Mouse (Mus musculus): ENCODE results near the gene Gimap8. TPM values are rescaled to one million over a fixed set of nuclear protein-coding genes. Genes with fewer than 3 reads are reported as not detected.
"Not testable (repeated sequence)": the region's sequence is repeated elsewhere in the genome, so short reads cannot be mapped to it uniquely, and the experiment has no call there.

Gene Gimap8
- total RNA-seq (2021): 1 to 10 TPM; 5.0 to 7.3 TPM
- long read RNA-seq, experiment 1, partial matches to known transcripts: 1 of 2 reads
- long read RNA-seq, experiment 1, other reads (novel, unspliced or antisense): 1 of 2 reads
- long read RNA-seq, experiment 2, partial matches to known transcripts: 0 of 5 reads
- long read RNA-seq, experiment 2, other reads (novel, unspliced or antisense): 1 of 5 reads

DNA sequence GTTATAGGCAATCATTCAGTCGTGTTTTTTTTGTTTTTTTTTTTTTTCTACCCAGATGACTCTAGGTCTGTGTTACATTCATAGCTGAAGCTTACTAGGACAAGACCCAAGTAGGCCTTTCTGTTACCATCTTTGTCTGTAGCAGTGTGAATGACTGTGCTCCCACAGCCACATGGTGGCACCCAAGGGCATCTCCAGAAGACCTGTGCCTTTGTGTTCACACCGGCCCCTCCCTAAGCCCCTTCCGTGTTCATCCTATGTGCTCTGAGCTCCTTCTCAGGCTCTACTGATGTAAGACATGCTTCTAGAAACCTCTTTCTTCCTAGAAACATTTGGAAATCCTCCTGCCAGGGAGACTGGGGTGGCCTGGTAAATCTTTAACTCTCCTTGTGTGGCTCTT lies at the start of gene Gimap8:
TSS of gene Gimap8 (plus strand) at position 240 of the 400 bp plus-strand sequence.
- DNase-seq (ENCODE audit: low spot score in 2 of 2): no peak

DNA sequence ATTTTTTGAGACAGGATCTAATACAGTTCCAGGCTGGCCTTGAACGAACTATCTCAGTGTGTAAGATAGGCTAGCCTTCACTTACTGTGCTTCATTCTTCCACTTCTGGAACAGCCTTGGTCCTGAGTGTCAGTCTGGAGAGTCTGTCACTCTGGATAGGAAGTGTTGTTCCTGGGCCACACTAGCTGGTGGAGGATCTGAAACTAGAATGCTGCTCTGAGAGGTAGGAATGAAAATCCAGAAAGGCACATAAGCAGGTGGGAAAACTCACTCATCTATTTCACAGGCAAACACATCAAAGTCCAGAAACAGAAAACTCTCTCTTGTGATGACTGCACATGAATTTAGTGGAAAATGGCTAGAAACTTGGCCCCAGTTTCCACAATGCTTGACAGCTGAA lies 46.4 kb upstream of the Gimap8 start:
- no peak for DNase-seq (ENCODE audit: low spot score in 2 of 2)

DNA sequence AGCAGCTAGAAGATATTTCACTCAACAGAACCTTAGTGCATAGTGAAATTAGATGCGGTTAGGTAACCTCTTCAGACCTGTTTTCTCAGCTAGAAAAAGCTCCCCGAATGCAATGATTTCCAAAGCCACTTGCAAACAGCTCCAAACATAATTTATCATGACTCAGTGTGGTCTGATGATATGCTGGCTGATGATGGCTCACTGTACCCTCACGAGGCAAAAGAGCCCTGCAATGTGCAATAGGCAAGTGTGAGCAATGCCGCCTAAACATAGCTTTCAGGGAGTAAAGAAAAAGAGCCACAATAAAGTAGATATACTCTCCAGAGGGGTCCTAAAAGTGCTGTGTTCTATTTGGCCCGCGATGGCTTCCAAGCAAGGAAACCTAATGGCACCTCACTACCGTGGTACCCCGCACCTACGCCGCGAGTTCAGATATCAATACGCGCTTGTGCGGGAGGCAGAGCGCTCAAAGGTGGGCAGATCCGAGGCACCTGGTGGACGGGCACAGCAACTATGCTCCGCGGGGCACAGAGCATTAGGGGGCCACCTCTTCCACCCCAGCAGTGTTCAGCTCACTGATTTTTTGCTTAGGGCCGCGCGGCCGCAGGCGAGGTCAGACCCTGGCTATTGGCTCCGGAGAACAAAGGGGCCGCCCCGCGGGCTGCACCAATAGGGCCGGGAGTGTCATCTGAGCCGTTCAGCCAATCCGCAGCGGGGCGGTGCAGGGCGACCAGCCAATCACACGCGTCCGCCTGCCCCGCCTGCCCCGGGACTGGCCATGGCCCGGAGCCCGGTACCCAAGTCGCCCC lies 45.6 kb upstream of the Gimap8 start, which contains the start of gene Zfp775:
TSS of gene Zfp775 (plus strand) at position 793 of the 809 bp plus-strand sequence.
- DNase-seq (ENCODE audit: low spot score in 2 of 2): peak; percentile 95 to 98

DNA sequence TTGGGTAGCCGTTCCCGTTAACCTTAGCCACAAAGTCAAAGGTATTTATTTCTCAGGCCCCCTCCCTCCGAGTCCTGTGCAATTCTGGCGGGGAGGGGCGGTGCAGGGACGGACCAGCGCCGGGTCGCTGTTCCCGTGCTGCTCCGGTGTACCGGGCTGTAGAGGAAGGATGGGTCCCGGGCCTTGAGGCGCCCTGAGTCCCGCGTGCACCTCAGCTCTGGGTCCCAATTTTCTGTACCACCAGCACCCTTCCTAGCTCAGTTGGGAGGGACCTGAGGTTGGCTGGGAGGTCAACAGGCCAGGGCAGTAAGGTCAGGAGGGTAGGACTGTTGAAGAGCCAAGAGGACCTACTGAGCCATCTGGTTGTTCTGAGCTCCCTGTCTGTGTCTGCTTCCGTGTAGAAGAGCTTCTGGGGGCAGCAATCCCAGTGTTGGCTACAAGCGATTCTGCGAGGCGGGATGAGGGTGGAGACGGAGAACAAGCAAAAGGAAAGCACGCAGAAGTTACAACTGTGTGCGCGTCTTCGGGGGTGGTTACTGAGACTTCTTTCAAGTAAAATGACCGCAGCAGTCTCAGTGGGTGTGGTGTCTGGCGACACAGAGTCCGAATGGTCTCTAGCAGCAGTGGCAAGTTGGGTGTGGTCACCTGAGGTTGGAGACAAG lies 44.8 kb upstream of the Gimap8 start:
- peak in 1 of 2 experiments; percentile 40 for DNase-seq (ENCODE audit: low spot score in 2 of 2)

DNA sequence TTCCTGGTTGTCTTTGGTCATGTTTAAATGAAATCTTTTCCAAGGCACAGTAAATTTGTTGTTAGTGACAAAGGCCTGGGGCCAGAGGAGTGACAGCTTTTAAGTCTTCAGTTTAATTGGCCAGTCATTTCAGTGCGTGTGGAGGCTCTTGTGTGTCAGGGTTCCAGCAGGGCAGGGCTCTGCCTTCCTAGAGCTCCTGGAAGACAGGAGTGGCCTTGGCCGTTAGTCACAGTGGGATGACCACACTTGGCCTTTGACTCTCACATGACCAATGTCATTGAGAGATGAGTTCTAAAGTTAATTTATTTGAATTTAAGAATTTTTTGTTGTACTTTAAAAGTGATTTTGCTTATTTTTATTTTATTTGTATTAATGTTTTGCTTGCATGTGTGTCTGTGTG lies 38.9 kb upstream of the Gimap8 start:
- DNase-seq (ENCODE audit: low spot score in 2 of 2): no peak

DNA sequence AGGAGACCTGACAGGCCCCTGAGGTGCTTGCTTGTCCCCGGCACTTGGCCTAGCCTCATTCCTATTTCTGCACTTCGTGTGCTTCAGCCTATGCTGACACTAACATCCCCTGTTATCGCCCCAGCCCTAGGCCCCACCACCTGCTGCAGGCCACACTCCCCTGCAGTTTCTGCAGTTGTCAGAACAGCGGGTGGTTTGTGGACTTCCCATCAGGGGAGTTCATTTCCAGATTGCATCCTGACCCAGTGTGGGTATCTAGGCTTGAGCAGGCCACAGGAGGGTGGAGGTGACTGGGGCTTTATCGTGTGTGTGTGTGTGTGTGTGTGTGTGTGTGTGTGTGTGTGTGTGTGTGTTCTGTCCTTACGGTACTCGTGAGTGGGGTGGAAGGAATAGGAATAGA lies 37.5 kb upstream of the Gimap8 start:
- DNase-seq (ENCODE audit: low spot score in 2 of 2): no peak

DNA sequence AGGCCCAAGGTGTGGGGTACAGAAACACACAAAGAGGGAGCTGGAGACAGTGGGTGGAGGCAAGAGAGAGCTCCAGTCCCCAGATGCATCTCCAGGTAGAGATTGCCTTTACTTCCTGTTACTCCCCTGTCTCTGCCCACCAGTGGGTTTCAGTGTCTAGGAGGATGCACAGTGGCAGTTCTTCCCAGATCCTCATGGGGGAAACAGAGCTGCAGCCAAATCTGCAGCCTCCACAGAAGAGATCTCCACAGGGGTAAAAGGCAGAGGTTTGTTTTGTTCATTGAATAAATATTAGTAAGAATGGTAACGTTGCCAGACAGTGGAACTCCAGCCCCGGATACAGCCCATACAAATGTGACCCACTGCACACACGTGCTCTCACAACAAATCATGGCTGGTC lies 36.4 kb upstream of the Gimap8 start:
- no peak for DNase-seq (ENCODE audit: low spot score in 2 of 2)

DNA sequence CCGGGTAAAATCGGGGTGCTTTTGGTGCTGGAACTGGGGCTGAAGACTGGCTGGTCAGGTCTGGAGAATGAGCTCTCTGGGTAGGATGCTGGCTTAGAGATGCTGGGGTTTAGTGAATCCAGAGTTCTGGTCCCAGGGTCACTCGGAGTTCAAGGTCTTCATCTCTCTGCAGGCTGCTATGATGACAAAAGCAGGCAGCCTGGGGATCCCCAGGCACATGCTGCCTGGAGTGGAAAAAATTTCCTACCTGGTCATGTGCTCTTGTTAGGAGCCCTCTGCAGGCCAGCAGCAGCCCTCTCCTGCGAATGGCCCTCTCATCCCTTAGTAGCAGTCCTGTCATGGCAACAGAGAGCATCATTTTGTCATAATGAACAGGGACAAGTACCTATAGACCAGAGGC lies 33.6 kb upstream of the Gimap8 start:
- no peak for DNase-seq (ENCODE audit: low spot score in 2 of 2)

DNA sequence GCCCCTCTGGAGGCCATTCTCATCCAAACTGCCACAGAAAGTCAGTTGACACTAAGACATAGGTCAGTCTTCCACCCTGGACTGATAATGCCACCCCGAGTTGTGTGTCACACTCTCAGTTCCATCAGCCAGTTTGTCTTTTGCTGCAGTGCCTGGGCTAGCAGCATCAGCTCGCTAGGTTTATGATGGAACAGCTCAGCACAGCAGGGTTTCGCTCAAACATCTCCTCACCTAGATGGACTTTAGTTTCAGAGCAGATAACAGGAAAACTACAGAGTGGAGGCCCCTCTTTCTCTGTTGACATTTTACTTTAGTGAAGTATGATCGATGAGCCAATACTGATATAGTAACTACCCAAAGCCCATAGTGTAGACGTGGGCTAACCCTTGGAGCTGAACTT lies 32.3 kb upstream of the Gimap8 start:
- no peak for DNase-seq (ENCODE audit: low spot score in 2 of 2)

DNA sequence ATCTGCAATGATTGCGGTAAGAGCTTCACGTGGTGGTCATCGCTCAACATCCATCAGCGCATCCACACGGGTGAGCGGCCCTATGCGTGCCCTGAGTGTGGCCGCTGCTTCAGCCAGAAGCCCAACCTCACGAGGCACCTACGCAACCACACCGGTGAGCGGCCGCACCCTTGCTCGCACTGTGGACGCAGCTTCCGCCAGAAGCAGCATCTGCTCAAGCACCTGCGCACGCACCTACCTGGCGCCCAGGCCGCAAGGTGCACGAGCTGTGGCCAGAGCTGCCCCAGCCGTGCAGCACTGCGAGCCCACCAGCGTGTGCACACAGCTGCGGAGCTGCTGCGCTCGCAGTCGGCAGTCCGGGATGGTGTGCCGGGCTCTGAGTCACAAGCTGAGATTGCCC lies 27.0 kb upstream of the Gimap8 start:
- no peak for DNase-seq (ENCODE audit: low spot score in 2 of 2)

DNA sequence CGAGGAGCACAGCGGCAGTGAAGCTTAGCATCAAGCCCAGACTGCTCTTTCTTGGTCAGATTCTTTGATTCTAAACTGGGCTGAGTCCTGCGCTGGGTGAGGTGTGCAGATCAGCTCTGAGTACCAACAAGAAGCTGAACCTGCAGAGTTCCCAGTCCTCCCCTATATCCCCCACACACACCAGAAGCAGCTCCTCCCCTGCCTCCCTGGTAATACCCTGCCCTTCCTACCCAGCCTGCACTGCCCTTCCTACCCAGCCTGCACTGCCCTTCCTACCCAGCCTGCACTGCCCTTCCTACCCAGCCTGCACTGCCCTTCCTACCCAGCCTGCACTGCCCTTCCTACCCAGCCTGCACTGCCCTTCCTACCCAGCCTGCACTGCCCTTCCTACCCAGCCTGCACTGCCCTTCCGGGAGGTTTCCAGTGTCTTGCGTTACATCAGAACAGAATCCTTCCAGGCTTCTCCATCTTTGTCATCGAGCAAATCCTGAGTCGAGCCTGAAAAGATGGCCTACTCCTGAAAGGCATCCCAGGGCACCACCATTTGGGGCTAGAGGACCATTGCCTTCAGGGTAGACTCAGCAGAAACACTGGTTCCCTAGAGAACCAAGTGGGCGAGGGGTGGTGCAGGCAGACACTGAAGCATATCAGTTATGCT lies 24.7 kb upstream of the Gimap8 start:
- DNase-seq (ENCODE audit: low spot score in 2 of 2): not testable (repeated sequence)

DNA sequence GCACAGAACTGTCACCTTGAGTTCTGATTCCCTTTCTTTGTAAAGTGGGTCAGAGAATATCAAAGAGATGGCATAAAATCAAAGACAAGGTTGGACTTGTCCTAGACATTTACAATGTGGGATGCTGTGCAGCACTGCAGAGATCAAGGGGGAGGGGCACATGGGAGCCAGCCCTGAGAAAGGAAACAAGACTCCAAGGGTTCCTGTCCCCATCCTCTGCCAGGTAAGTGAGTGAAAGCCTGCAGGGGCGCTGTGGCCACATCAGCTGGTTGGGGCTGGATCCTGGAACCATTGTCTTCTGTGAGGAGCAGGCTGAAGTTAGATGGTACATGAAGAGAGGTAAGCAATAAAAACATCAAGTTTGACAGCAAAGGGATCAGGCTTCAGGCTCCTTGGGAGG lies 23.6 kb upstream of the Gimap8 start:
- no peak for DNase-seq (ENCODE audit: low spot score in 2 of 2)

DNA sequence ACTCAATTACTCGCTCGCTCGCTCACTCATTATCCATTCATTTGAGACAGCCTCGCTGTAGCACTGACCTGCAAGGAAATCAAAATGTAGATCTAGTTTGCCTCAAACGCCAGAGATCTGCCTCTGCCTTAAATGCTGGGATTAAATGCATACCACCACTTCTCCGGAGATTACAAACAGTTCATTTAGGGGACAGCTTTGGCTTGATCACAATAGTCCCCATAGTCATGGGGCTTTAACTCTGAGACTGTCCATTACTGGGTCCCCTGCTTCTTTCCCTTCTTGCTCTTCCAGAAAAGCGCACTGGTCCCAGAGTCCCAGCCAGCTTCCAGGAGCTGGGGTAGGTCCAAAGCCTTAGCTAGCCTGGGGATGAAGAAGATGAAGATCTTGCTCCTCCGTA lies 20.6 kb upstream of the Gimap8 start, which contains the start of gene AI854703:
TSS of gene AI854703 (plus strand) at position 301 of the 400 bp plus-strand sequence.
- no peak for DNase-seq (ENCODE audit: low spot score in 2 of 2)

DNA sequence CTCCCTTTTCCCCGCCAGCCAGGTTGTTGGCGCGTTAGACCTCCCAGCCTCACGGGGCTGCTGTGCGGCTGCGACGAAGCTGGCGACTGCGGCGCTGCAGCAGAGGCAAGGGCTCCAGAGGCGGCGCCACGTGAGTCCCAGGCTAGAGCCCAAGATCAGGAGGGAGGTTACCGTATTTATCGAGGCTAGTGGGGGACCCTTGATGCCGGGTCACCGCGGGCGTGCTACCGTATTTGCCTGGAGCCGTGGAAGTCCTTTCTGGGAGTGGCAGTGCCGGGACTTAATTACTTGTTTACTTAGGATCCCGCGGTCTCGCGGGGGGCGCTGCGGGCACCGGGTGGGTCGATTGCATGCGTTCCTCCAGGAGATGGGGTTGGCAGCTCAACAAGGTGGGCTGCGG lies 20.1 kb upstream of the Gimap8 start:
- peak in 1 of 2 experiments; percentile 42 for DNase-seq (ENCODE audit: low spot score in 2 of 2)

DNA sequence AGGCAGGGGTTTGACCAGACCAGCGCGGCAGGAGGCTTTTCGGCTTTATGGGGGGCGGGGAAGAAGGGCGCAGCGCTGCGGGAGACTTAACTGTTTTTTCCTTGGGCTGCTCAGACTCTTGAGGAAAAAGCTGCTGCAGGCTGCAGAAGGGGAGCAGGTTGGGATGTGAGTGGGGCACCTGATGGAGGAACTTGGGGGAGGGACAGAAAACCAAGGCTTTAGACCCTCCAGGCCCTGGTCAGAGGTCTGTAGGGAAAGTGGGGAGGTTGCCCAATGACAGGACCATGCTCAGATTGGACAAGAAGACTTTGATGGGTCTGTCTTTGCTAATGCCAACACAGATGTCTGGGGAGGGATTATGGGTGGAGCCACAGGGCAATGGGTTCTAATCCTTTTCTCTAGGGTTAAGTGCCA lies 19.5 kb upstream of the Gimap8 start:
- DNase-seq (ENCODE audit: low spot score in 2 of 2): no peak

DNA sequence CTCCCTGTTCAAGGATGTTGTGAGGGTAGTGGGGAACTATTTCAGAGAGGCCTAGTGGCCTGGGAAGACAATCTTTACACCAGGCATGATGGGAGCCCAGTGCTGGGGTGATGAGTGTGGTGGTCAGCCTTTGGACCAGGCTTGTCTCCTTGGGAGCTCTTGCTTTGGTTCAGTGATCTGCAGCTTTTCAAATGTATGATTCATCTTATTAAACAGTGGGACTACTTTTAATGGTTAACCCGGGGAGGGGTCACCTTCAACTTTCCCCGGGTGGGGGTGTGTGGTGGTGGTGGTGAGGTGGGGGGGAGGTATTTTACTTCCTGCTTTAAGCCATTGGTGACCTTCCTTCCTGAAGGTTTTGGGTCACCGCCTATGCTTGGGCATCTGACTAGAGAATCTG lies 18.7 kb upstream of the Gimap8 start:
- no peak for DNase-seq (ENCODE audit: low spot score in 2 of 2)

DNA sequence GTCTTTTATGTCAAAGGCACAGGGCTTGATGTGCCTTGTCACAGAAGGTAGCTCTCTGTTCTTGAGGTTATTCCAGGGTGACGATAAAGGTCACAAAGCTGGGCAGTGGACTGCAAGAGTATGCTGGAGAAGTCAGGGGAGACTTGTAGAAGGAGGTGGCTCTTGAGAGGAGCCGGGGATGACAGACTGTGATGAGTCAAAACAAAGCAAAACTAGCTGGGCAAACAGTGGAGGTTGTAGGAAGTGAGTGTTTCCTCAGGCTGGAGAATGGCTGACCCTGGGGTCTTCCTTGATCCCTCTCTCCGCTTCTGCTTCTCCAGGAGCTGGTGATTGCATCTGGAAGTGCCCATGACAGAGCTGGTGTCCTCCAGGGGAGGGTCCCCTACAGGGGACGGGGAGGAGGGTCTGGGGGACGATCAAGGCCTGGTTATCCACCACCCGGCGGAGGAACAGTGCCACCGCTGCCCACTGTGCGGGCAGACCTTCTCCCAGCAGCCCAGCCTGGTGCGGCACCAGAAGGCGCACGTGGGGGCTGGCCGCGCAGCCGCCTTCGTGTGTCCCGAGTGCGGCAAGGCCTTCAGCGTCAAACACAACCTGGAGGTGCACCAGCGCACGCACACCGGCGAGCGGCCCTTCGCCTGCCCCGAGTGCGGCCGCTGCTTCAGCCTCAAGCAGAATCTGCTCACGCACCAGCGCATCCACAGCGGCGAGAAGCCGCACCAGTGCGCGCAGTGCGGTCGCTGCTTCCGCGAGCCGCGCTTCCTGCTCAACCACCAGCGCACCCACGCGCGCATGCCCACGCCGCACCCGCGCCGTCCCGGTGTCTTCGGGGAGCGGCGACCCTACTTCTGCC lies 18.0 kb upstream of the Gimap8 start:
- DNase-seq (ENCODE audit: low spot score in 2 of 2): no peak

DNA sequence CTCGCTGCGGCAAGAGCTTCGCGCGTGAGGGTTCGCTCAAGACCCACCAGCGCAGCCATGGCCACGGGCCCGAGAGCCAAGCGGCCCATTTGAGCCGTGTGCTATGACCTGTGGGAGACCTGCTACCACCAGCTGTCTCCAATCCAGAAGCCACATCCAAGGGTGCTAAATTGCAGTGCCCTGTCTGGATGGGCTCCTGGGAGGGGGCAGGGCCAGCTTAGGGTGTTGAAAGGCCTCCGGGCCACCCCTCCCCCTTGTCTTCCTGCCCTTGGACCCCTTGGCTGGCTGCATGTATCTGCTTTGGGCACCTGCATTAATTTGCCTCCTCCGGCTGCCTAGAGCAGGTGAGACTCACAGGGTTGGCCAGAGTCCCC lies 17.4 kb upstream of the Gimap8 start:
- no peak for DNase-seq (ENCODE audit: low spot score in 2 of 2)

DNA sequence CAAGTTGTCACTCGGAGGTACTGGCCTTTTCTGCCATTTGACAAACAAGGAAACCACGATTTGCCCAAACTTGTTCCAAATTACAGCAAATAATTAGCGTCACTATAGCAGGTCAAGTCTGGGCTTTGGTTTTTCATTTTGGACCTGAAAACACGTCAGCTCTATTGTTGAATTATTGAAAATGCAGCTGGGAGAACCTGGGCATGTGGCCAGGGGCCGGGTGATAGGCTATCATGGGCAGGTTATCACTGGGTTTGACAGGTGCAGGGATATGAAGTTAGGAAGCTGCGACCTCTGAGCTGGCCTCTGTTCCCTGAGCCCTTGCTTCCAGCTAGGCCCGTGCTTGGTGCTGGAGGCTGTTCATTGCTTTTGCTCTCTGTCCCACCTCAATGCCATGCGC lies 16.2 kb upstream of the Gimap8 start:
- no peak for DNase-seq (ENCODE audit: low spot score in 2 of 2)

DNA sequence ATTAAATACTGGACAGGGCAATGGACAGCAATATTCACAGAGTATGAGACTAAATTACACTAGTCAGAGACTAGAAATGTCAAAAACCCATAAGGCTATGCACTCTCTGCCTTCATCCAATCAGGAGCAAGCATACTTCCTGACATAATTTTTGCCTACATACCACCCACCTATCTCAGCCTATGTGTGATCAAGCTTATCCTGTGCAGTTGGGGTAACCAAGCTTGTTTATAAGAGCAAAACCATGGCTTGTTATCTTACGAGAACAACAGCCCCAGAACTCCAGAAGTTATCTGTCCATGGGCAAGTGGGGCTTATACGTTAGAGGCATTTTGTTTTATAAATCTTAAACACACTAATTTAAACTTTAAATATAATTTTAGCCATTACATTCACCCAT lies 11.9 kb upstream of the Gimap8 start:
- DNase-seq (ENCODE audit: low spot score in 2 of 2): no peak

DNA sequence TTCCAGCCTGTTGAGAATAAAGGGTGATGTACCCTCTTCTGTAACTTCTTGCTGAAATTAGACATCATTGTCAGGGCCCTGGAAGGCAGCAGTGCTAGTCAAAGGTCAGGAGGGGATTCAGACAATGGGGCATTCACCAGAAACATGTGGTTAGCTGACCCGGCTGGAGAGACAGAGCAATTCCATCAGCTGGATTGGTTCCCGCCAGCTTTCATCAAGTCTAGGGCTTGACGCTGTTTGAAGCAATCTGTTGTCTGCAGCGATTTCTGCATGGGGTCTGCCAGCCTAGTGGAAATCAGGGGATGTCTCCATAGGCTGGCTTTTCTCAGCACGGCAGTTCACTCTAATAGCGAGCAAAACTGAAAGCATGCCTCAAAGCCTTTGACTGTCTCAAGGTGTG lies 10.5 kb upstream of the Gimap8 start:
- no peak for DNase-seq (ENCODE audit: low spot score in 2 of 2)
